Mouse (Mus musculus) liver, embryonic 15.5 days (tissue): ENCODE measurements around the gene Clybl. TPM values are rescaled to one million over a fixed set of nuclear protein-coding genes. Genes with fewer than 3 reads are reported as not detected.

Source experiments
- ATAC-seq: fragments of 200-750 bp; cut with Nextera tagmentation; 2 replicates; pipeline ENCODE4 v1.8.0; 2017; ENCODE audit warnings: moderate number of reproducible peaks, mild to moderate bottlenecking, moderate library complexity; ENCODE audit not compliant: insufficient read depth
- H3K27ac ChIP-seq: fragments of 300-500 bp; sonication (generic); replicated peaks from 2 replicates; pipeline ENCODE4 v1.5.1; 2015; ENCODE audit warnings: mild to moderate bottlenecking, inconsistent platforms
- H3K27me3 ChIP-seq: fragments of 300-500 bp; sonication (generic); 2 replicates; pipeline ENCODE4 v1.6.1; 2015; ENCODE audit warnings: mild to moderate bottlenecking, inconsistent platforms
- H3K36me3 ChIP-seq: fragments of 300-500 bp; sonication (generic); replicated peaks from 2 replicates; pipeline ENCODE4 v1.6.1; 2015; ENCODE audit warnings: moderate library complexity, mild to moderate bottlenecking, inconsistent platforms
- H3K4me1 ChIP-seq: fragments of 300-500 bp; sonication (generic); replicated peaks from 2 replicates; pipeline ENCODE4 v1.6.1; 2015; ENCODE audit warnings: inconsistent platforms
- H3K4me2 ChIP-seq: fragments of 300-500 bp; sonication (generic); 2 replicates; pipeline ENCODE4 v1.6.1; 2015; ENCODE audit warnings: moderate library complexity, mild to moderate bottlenecking, inconsistent platforms
- H3K4me3 ChIP-seq: fragments of 300-500 bp; sonication (generic); replicated peaks from 2 replicates; pipeline ENCODE4 v1.5.1; 2015; ENCODE audit warnings: mild to moderate bottlenecking, inconsistent platforms
- H3K9ac ChIP-seq: fragments of 300-500 bp; sonication (generic); 2 replicates; pipeline ENCODE4 v1.6.1; 2015; ENCODE audit warnings: moderate library complexity, mild to moderate bottlenecking, inconsistent platforms
- H3K9me3 ChIP-seq: fragments of 300-500 bp; sonication (generic); replicated peaks from 2 replicates; pipeline ENCODE4 v1.6.1; 2016; ENCODE audit warnings: inconsistent platforms
- WGBS: fragments of 180-500 bp; shearing (Covaris S2); methylation state at CpG from one replicate; pipeline ENCODE4 v1.1.7; 2015; ENCODE audit warnings: mixed read lengths; ENCODE audit not compliant: insufficient replicate concordance; 5-methylcytosine and 5-hydroxymethylcytosine counted together
- polyA plus RNA-seq: library from polyadenylated mRNA; unstranded; fragments of >200 nt; fragmentation: Nextera tagmentation; extraction: Ambion mirVana; gene quantifications from 2 replicates; pipeline ENCODE4 v1.2.1, GENCODE M21; 2015

Clybl gene
- polyA plus RNA-seq, 1 experiment from 2014 or later = 23.6 TPM

- Histone ChIP-seq H3K9me3 (no peaks in the 10 kb centered on the region), H3K27ac (no peak overlapping the region), H3K27me3 (no peaks in the 10 kb centered on the region), H3K9ac (no peak overlapping the region), H3K4me2 (peak overlapping the region; percentile 11), H3K4me3 (no peak overlapping the region), H3K4me1 (0 out of 2 replicates have a peak, but pooled peaks cover 2% of the 10 kb centered on the region), H3K36me3 (no peaks in the 10 kb centered on the region)
- peak; percentile 68 for ATAC-seq
- 55% methylated on average over 7 of the region's 7 CpGs for WGBS
These were observed 10.5 kb upstream of the Clybl start for GRCm38 (mm10) chr14:122171031-122171430.

- Histone ChIP-seq H3K4me2 (no peak overlapping the region), H3K9ac (no peak overlapping the region), H3K36me3 (no peaks in the 10 kb centered on the region), H3K4me1 (peaks cover 9% of the 10 kb centered on the region), H3K4me3 (no peak overlapping the region), H3K9me3 (no peaks in the 10 kb centered on the region), H3K27ac (no peak overlapping the region), H3K27me3 (no peaks in the 10 kb centered on the region)
- ATAC-seq = no peak
- 55% methylated on average over 14 of the region's 14 CpGs for WGBS
These were observed 5.2 kb upstream of the Clybl start for GRCm38 (mm10) chr14:122176263-122176798.

- H3K36me3 ChIP-seq = no peaks in the 10 kb centered on the region
- H3K27me3 ChIP-seq = no peaks in the 10 kb centered on the region
- ATAC-seq = no peak
- no peak overlapping the region for H3K4me3 ChIP-seq
- WGBS = 56% methylated on average over 16 of the region's 16 CpGs
- H3K27ac ChIP-seq = no peak overlapping the region
- no peak overlapping the region for H3K4me2 ChIP-seq
- H3K4me1 ChIP-seq = peaks cover 36% of the 10 kb centered on the region
- H3K9me3 ChIP-seq = no peaks in the 10 kb centered on the region
- H3K9ac ChIP-seq = no peak overlapping the region
These were observed 2.2 kb upstream of the Clybl start for GRCm38 (mm10) chr14:122179262-122179661.

GRCm38 (mm10) chr14:122181815-122182157 lies 282 bp downstream of the Clybl start:
- Histone ChIP-seq H3K4me3 (peak overlapping the region; percentile 87), H3K9me3 (no peaks in the 10 kb centered on the region), H3K36me3 (no peaks in the 10 kb centered on the region), H3K27me3 (no peaks in the 10 kb centered on the region), H3K4me2 (peak overlapping the region; percentile 89), H3K4me1 (peaks cover 44% of the 10 kb centered on the region), H3K27ac (peak overlapping the region; percentile 82), H3K9ac (peak overlapping the region; percentile 81)
- ATAC-seq = peak; percentile 78
- whole genome bisulfite sequencing = 0% methylated on average over 12 of the region's 12 CpGs

- Histone ChIP-seq H3K4me1 (peaks cover 44% of the 10 kb centered on the region), H3K4me2 (peak overlapping the region; percentile 89), H3K36me3 (no peaks in the 10 kb centered on the region), H3K9ac (peak overlapping the region; percentile 81), H3K4me3 (peak overlapping the region; percentile 87), H3K9me3 (no peaks in the 10 kb centered on the region), H3K27me3 (no peaks in the 10 kb centered on the region), H3K27ac (peak overlapping the region; percentile 82)
- no peak for ATAC-seq
- WGBS = 49% methylated on average over 6 of the region's 6 CpGs
These were observed 716 bp downstream of the Clybl start for GRCm38 (mm10) chr14:122182220-122182619.

- H3K36me3 ChIP-seq = no peaks in the 10 kb centered on the region
- no peak for ATAC-seq
- H3K9ac ChIP-seq = no peak overlapping the region
- peak overlapping the region; percentile 82 for H3K27ac ChIP-seq
- H3K4me2 ChIP-seq = peak overlapping the region; percentile 59
- peak overlapping the region; percentile 21; the same call in 1 of the 2 replicates for H3K4me3 ChIP-seq
- 20% methylated on average over 11 of the region's 11 CpGs for WGBS
- no peaks in the 10 kb centered on the region for H3K27me3 ChIP-seq
- H3K9me3 ChIP-seq = no peaks in the 10 kb centered on the region
- peaks cover 44% of the 10 kb centered on the region for H3K4me1 ChIP-seq
These were observed 2.5 kb downstream of the Clybl start for GRCm38 (mm10) chr14:122183974-122184373.

GRCm38 (mm10) chr14:122188250-122188649 lies 6.7 kb downstream of the Clybl start:
- 81% methylated on average over 5 of the region's 5 CpGs for WGBS
- Histone ChIP-seq H3K27ac (no peak overlapping the region), H3K36me3 (no peaks in the 10 kb centered on the region), H3K4me3 (no peak overlapping the region), H3K9ac (no peak overlapping the region), H3K27me3 (no peaks in the 10 kb centered on the region), H3K4me2 (no peak overlapping the region), H3K4me1 (peaks cover 21% of the 10 kb centered on the region), H3K9me3 (no peaks in the 10 kb centered on the region)
- no peak for ATAC-seq

GRCm38 (mm10) chr14:122189901-122190300 lies 8.4 kb downstream of the Clybl start:
- Histone ChIP-seq H3K27me3 (no peaks in the 10 kb centered on the region), H3K9ac (no peak overlapping the region), H3K9me3 (no peaks in the 10 kb centered on the region), H3K4me2 (no peak overlapping the region), H3K4me1 (peaks cover 5% of the 10 kb centered on the region), H3K36me3 (no peaks in the 10 kb centered on the region), H3K27ac (no peak overlapping the region), H3K4me3 (no peak overlapping the region)
- WGBS = 74% methylated on average over 5 of the region's 5 CpGs
- no peak for ATAC-seq

- H3K27ac ChIP-seq = no peak overlapping the region
- H3K27me3 ChIP-seq = no peaks in the 10 kb centered on the region
- H3K4me3 ChIP-seq = no peak overlapping the region
- H3K9me3 ChIP-seq = no peaks in the 10 kb centered on the region
- H3K4me1 ChIP-seq = 0 out of 2 replicates have a peak, but pooled peaks cover 3% of the 10 kb centered on the region
- no peaks in the 10 kb centered on the region for H3K36me3 ChIP-seq
- WGBS = 14% methylated on average over 2 of the region's 2 CpGs
- H3K9ac ChIP-seq = no peak overlapping the region
- no peak for ATAC-seq
- H3K4me2 ChIP-seq = no peak overlapping the region
These were observed 9.0 kb downstream of the Clybl start for GRCm38 (mm10) chr14:122190527-122190926.

GRCm38 (mm10) chr14:122190941-122191510 lies 9.5 kb downstream of the Clybl start:
- Histone ChIP-seq H3K4me2 (no peak overlapping the region), H3K9me3 (no peaks in the 10 kb centered on the region), H3K27me3 (no peaks in the 10 kb centered on the region), H3K27ac (no peak overlapping the region), H3K9ac (no peak overlapping the region), H3K36me3 (no peaks in the 10 kb centered on the region), H3K4me1 (0 out of 2 replicates have a peak, but pooled peaks cover 3% of the 10 kb centered on the region), H3K4me3 (no peak overlapping the region)
- 0 out of 2 replicates have a peak, but pooled peaks have one; percentile 27 for ATAC-seq
- WGBS = 15% methylated on average over 7 of the region's 7 CpGs

GRCm38 (mm10) chr14:122194630-122195029 lies 13.1 kb downstream of the Clybl start:
- H3K9ac ChIP-seq = no peak overlapping the region
- 86% methylated on average over 8 of the region's 8 CpGs for WGBS
- H3K4me1 ChIP-seq = 0 out of 2 replicates have a peak, but pooled peaks cover 3% of the 10 kb centered on the region
- H3K27ac ChIP-seq = no peak overlapping the region
- H3K9me3 ChIP-seq = no peaks in the 10 kb centered on the region
- no peak for ATAC-seq
- H3K36me3 ChIP-seq = no peaks in the 10 kb centered on the region
- H3K27me3 ChIP-seq = no peaks in the 10 kb centered on the region
- no peak overlapping the region for H3K4me3 ChIP-seq
- no peak overlapping the region for H3K4me2 ChIP-seq

- Histone ChIP-seq H3K9me3 (no peaks in the 10 kb centered on the region), H3K9ac (no peak overlapping the region), H3K36me3 (no peaks in the 10 kb centered on the region), H3K4me1 (no peaks in the 10 kb centered on the region), H3K4me3 (no peak overlapping the region), H3K27ac (no peak overlapping the region), H3K4me2 (no peak overlapping the region), H3K27me3 (no peaks in the 10 kb centered on the region)
- ATAC-seq = no peak
- 71% methylated on average over 6 of the region's 6 CpGs for WGBS
These were observed 15.3 kb downstream of the Clybl start for GRCm38 (mm10) chr14:122196851-122197250.
